Comparison of ENCODE assay signal across 18 mouse cellular contexts in genomic region chr8:11341111-11341566, GRCm38 (mm10). TPM values are rescaled to one million over a fixed set of nuclear protein-coding genes. Genes with fewer than 3 reads are reported as not detected.
DNase-seq lines count a peak whose midpoint lies in the region; ATAC-seq and TF ChIP-seq lines count a peak whose summit lies in the region.
"Had no signal": no experiment of that assay in that cellular context is flagged by ENCODE, and none has a peak within 500 bp of the region (broad histone marks: within the 10 kb centered on the region; RNA-seq: fewer than 3 reads in every experiment).

No protein-coding gene starts in this region.

- ATAC-seq in heart, embryonic 11.5 days (replicated peaks; ENCODE audit: insufficient number of reproducible peaks, low FRiP score, low TSS enrichment): no peak
- ATAC-seq in lung, embryonic 15.5 days (ENCODE audit: borderline replicate concordance, extremely low read depth, low FRiP score, low TSS enrichment): no peak
- peak; percentile 73 for ATAC-seq in granulocyte monocyte progenitor cell, adult 5-6 weeks (replicated peaks; ENCODE audit: poor library complexity, severe bottlenecking)
- peak; percentile 71 for ATAC-seq in megakaryocyte progenitor cell, adult 5-6 weeks (replicated peaks; ENCODE audit: poor library complexity)
- ATAC-seq: forebrain, embryonic 13.5 days; inflammation-experienced regulatory T-cells, adult 6 months had no signal

- no peaks in the 10 kb centered on the region for H3K9me3 ChIP-seq in heart, embryonic 11.5 days (replicated peaks; ENCODE audit: control insufficient read depth, low read length)
- no peaks in the 10 kb centered on the region for H3K9me3 ChIP-seq in lung, embryonic 15.5 days
- H3K9me3 ChIP-seq: forebrain, embryonic 13.5 days; G1E; liver, embryonic 13.5 days; neural tube, embryonic 12.5 days had no signal

- TF ChIP-seq POLR2A in lung, adult 2 months (IDR thresholded peaks at IDR 0.05; ENCODE audit: borderline replicate concordance, extremely low read depth, low read depth, low read length): no peak

- H3K36me3 ChIP-seq in heart, embryonic 11.5 days (ENCODE audit: control insufficient read depth, insufficient read depth, low read length): no peaks in the 10 kb centered on the region; the same call in 1 of the 2 replicates
- no peaks in the 10 kb centered on the region for H3K36me3 ChIP-seq in lung, embryonic 15.5 days
- H3K36me3 ChIP-seq: G1E; liver, embryonic 13.5 days; neural tube, embryonic 12.5 days had no signal

- H3K9ac ChIP-seq in heart, embryonic 11.5 days (ENCODE audit: low read depth, low read length): no peak overlapping the region
- H3K9ac ChIP-seq in lung, embryonic 15.5 days: no peak overlapping the region
- H3K9ac ChIP-seq: forebrain, embryonic 13.5 days; liver, embryonic 13.5 days; neural tube, embryonic 12.5 days had no signal

- no peak for TF ChIP-seq CTCF in lung, adult 2 months (IDR thresholded peaks at IDR 0.05; ENCODE audit: insufficient read depth, low read length)

- H3K4me2 ChIP-seq in heart, embryonic 11.5 days: no peak overlapping the region
- H3K4me2 ChIP-seq in lung, embryonic 15.5 days: no peak overlapping the region
- H3K4me2 ChIP-seq: forebrain, embryonic 13.5 days; liver, embryonic 13.5 days; neural tube, embryonic 12.5 days had no signal

- H3K27me3 ChIP-seq in heart, embryonic 11.5 days (ENCODE audit: control insufficient read depth, insufficient read depth, low read length): no peaks in the 10 kb centered on the region
- H3K27me3 ChIP-seq in lung, embryonic 15.5 days: no peaks in the 10 kb centered on the region
- H3K27me3 ChIP-seq: forebrain, embryonic 13.5 days; liver, embryonic 13.5 days; neural tube, embryonic 12.5 days had no signal

- intact Hi-C loops in heart, postnatal 14 days (cut with DNase I): no loop called here

- no peak for DNase-seq in heart, postnatal 14 days
- DNase-seq in lung, adult 2 months: no peak
- DNase-seq in embryo, embryonic 10 days (ENCODE audit: low spot score): no peak
- DNase-seq in Muller cell, postnatal 12 days (ENCODE audit: inconsistent ontology term): no peak
- DNase-seq: cerebellum, adult 9-10 months; embryo, embryonic 11 days; layer of hippocampus, postnatal 36 days; left cerebral cortex, postnatal 4 days; liver, embryonic 13.5 days had no signal

- H3K4me1 ChIP-seq in heart, embryonic 11.5 days (ENCODE audit: control insufficient read depth, insufficient read depth, low read length): peaks cover 49% of the 10 kb centered on the region
- H3K4me1 ChIP-seq in lung, embryonic 15.5 days: peaks cover 40% of the 10 kb centered on the region
- peaks cover 43% of the 10 kb centered on the region for H3K4me1 ChIP-seq in lung, adult 2 months (ENCODE audit: control insufficient read depth, insufficient read depth, low read length)

- peak overlapping the region; percentile 30 for H3K27ac ChIP-seq in heart, embryonic 11.5 days (ENCODE audit: low read depth, low read length)
- H3K27ac ChIP-seq in lung, embryonic 15.5 days: peak overlapping the region; percentile 20; the same call in 1 of the 2 replicates
- H3K27ac ChIP-seq: forebrain, embryonic 13.5 days; liver, embryonic 13.5 days; neural tube, embryonic 12.5 days had no signal

- 55% methylated on average over 3 of the region's 3 CpGs for WGBS in heart, embryonic 11.5 days (ENCODE audit: insufficient replicate concordance)
- 44% methylated on average over 3 of the region's 3 CpGs for whole genome bisulfite sequencing in lung, embryonic 15.5 days
- WGBS in lung, adult 2 months: 21% methylated on average over 3 of the region's 3 CpGs

- H3K4me3 ChIP-seq in heart, embryonic 11.5 days (ENCODE audit: low read depth, low read length): no peak overlapping the region
- H3K4me3 ChIP-seq in lung, embryonic 15.5 days: no peak overlapping the region
- no peak overlapping the region for H3K4me3 ChIP-seq in lung, adult 2 months (replicated peaks; ENCODE audit: extremely low read depth, low read depth, low read length)
- H3K4me3 ChIP-seq: forebrain, embryonic 13.5 days; liver, embryonic 13.5 days; neural tube, embryonic 12.5 days had no signal

RNA-seq across cellular contexts. Expression of gene Col4a1, which starts 28.5 kb away (rescaled TPM):
- polyA plus RNA-seq in heart, embryonic 11.5 days (2014; fragmentation: Nextera tagmentation; extraction: Ambion mirVana): 150 and 187 TPM in 2 replicates
- total RNA-seq in heart, postnatal 14 days (2021): 1,000 to 10,000 TPM; 1,046 to 1,073 TPM
- polyA plus RNA-seq in lung, embryonic 15.5 days (2015; fragmentation: Nextera tagmentation; extraction: Ambion mirVana): 335 and 360 TPM in 2 replicates
- polyA plus RNA-seq in lung, adult 2 months (2012; rRNA removed): 556 and 580 TPM in 2 replicates
- total RNA-seq in granulocyte monocyte progenitor cell, adult 5-6 weeks (2014; fragmentation: Nextera tagmentation): not detected in 2 replicates
- total RNA-seq in granulocyte monocyte progenitor cell, adult 5-6 weeks (2017): 0.22 and 0.67 TPM in 2 replicates
- total RNA-seq in megakaryocyte progenitor cell, adult 5-6 weeks (2015): 0.29 and 0.32 TPM in 2 replicates
- total RNA-seq in megakaryocyte progenitor cell, adult 5-6 weeks (2017): 0.08 and 1.8 TPM in 2 replicates
- total RNA-seq: megakaryocyte-erythroid progenitor cell, adult 5-6 weeks had no signal
- polyA plus RNA-seq: G1E had no signal

RNA-seq across cellular contexts. Expression of gene Col4a2, which starts 28.5 kb away (rescaled TPM):
- 40.6 and 51.0 TPM in 2 replicates for polyA plus RNA-seq in heart, embryonic 11.5 days (2014; fragmentation: Nextera tagmentation; extraction: Ambion mirVana)
- total RNA-seq in heart, postnatal 14 days (2021): 100 to 1,000 TPM; 570 to 571 TPM
- polyA plus RNA-seq in lung, embryonic 15.5 days (2015; fragmentation: Nextera tagmentation; extraction: Ambion mirVana): 121 and 126 TPM in 2 replicates
- 219 and 237 TPM in 2 replicates for polyA plus RNA-seq in lung, adult 2 months (2012; rRNA removed)
- 0.04 and 0.52 TPM in 2 replicates for total RNA-seq in granulocyte monocyte progenitor cell, adult 5-6 weeks (2014; fragmentation: Nextera tagmentation)
- total RNA-seq in granulocyte monocyte progenitor cell, adult 5-6 weeks (2017): 0.26 TPM in 1 of 2 replicates, not detected in the other
- total RNA-seq in megakaryocyte progenitor cell, adult 5-6 weeks (2015): 0.22 and 0.29 TPM in 2 replicates
- 0.46 and 0.64 TPM in 2 replicates for total RNA-seq in megakaryocyte progenitor cell, adult 5-6 weeks (2017)
- polyA plus RNA-seq: G1E; inflammation-experienced regulatory T-cells, adult 6 months had no signal

Comparison
In these comparisons a context has a peak if more than half of its experiments do, and no peak if none do; other contexts are left out.
1. ATAC-seq: peak in granulocyte monocyte progenitor cell, adult 5-6 weeks (single experiment) and megakaryocyte progenitor cell, adult 5-6 weeks (single experiment); none in heart, embryonic 11.5 days (single experiment) and lung, embryonic 15.5 days (single experiment).
2. RNA of gene Col4a1, which starts 28.5 kb away (total RNA-seq): 1,046 to 1,073 TPM in heart, postnatal 14 days; 0.22 to 0.67 TPM in granulocyte monocyte progenitor cell, adult 5-6 weeks and 0.08 to 1.8 TPM in megakaryocyte progenitor cell, adult 5-6 weeks; every median in the first group is over 100 times any median in the second.
3. RNA of gene Col4a2, which starts 28.5 kb away (total RNA-seq): 570 to 571 TPM in heart, postnatal 14 days; 0.04 to 0.52 TPM in granulocyte monocyte progenitor cell, adult 5-6 weeks and 0.22 to 0.64 TPM in megakaryocyte progenitor cell, adult 5-6 weeks; every median in the first group is over 100 times any median in the second.